Mouse (Mus musculus) CH12.LX (cell line): ENCODE data around the gene Dvl2. TPM values are rescaled to one million over a fixed set of nuclear protein-coding genes. Genes with fewer than 3 reads are reported as not detected.

ENCODE experiments used
- DNase-seq: peaks from one replicate; pipeline ENCODE4 v3.0.0-alpha.2; 2013; ENCODE audit errors: extremely low read depth
- H3K27ac ChIP-seq: 2 replicates; pipeline ENCODE4 v1.5.1; 2012; ENCODE audit warnings: low read depth, mild to moderate bottlenecking, control low read depth, moderate library complexity; ENCODE audit not compliant: insufficient read depth
- H3K27me3 ChIP-seq: replicated peaks from 2 replicates; pipeline ENCODE3; 2012; ENCODE audit warnings: inconsistent platforms
- H3K36me3 ChIP-seq, 2 experiments: replicated peaks in 1 of 2; 2 replicates each; pipeline versions ENCODE3 to v1.6.1; 2012; ENCODE audit warnings: inconsistent platforms in 1 of 2, low read length in 1 of 2, mild to moderate bottlenecking in 1 of 2, mixed read lengths in 1 of 2, moderate library complexity in 1 of 2; ENCODE audit not compliant: control insufficient read depth in 1 of 2, insufficient read depth in 1 of 2
- H3K4me1 ChIP-seq, 2 experiments: 2 replicates each; pipeline ENCODE4 v1.6.1; 2012; ENCODE audit warnings: inconsistent platforms in 1 of 2, moderate library complexity in 1 of 2; ENCODE audit not compliant: insufficient read depth in 2 of 2, control insufficient read depth in 1 of 2
- H3K4me2 ChIP-seq: 2 replicates; pipeline ENCODE4 v1.6.1; 2012; ENCODE audit warnings: low read depth, mild to moderate bottlenecking, control low read depth; ENCODE audit not compliant: poor library complexity, insufficient read depth, severe bottlenecking
- H3K4me3 ChIP-seq, 3 experiments: fragments of 150-350 bp in 1 of 3; sonication (generic) in 1 of 3; replicated peaks in 1 of 3; 2 replicates each; pipeline versions ENCODE3 to v1.5.1; 2011 to 2012; ENCODE audit warnings: low read depth in 2 of 3, low read length in 2 of 3, mild to moderate bottlenecking in 2 of 3, moderate library complexity in 2 of 3, control low read depth in 1 of 3, improper control_type of control experiment in 1 of 3, inconsistent platforms in 1 of 3, mixed read lengths in 1 of 3; ENCODE audit not compliant: poor library complexity in 1 of 3
- H3K79me2 ChIP-seq: replicated peaks from 2 replicates; pipeline ENCODE4 v1.6.1; 2012; ENCODE audit warnings: mild to moderate bottlenecking, moderate library complexity; ENCODE audit not compliant: control insufficient read depth, poor library complexity, insufficient read depth, severe bottlenecking; ENCODE audit errors: extremely low read depth
- H3K9ac ChIP-seq: 2 replicates; pipeline ENCODE4 v1.6.1; 2012; ENCODE audit warnings: low read depth, mild to moderate bottlenecking, control low read depth, moderate library complexity; ENCODE audit not compliant: insufficient read depth
- H3K9me3 ChIP-seq: replicated peaks from 2 replicates; pipeline ENCODE3; 2012; ENCODE audit warnings: low read length, inconsistent platforms, mixed read lengths
- BHLHE40 ChIP-seq: IDR thresholded peaks from 2 replicates; pipeline ENCODE4 v1.6.1; 2011; ENCODE audit warnings: mild to moderate bottlenecking, low read depth, low read length, improper control_type of control experiment
- CHD1 ChIP-seq: IDR thresholded peaks from 2 replicates; pipeline ENCODE4 v1.6.1; 2012; ENCODE audit warnings: low read depth, low read length, improper control_type of control experiment, inconsistent platforms
- CHD2 ChIP-seq: IDR thresholded peaks from 2 replicates; pipeline ENCODE4 v1.6.1; 2011; ENCODE audit warnings: low read length, improper control_type of control experiment
- CTCF ChIP-seq, 2 experiments: IDR thresholded peaks in 1 of 2; conservative IDR thresholded peaks in 1 of 2; 2 replicates each; pipeline ENCODE4 v1.5.1; 2011 to 2012; ENCODE audit warnings: low read depth in 2 of 2, low read length in 2 of 2, improper control_type of control experiment in 1 of 2, inconsistent platforms in 1 of 2, mild to moderate bottlenecking in 1 of 2, moderate library complexity in 1 of 2
- E2F4 ChIP-seq: IDR thresholded peaks from 2 replicates; pipeline ENCODE4 v1.6.1; 2011; ENCODE audit warnings: low read depth, low read length, improper control_type of control experiment; ENCODE audit not compliant: insufficient replicate concordance
- EP300 ChIP-seq: IDR thresholded peaks from 2 replicates; pipeline ENCODE4 v1.6.1; 2011; ENCODE audit warnings: low read length, improper control_type of control experiment
- HCFC1 ChIP-seq: IDR thresholded peaks from 2 replicates; pipeline ENCODE4 v1.6.1; 2012; ENCODE audit warnings: low read depth, mild to moderate bottlenecking, inconsistent platforms, low read length, improper control_type of control experiment
- JUN ChIP-seq: IDR thresholded peaks from 2 replicates; pipeline ENCODE4 v1.6.1; 2011; ENCODE audit warnings: low read depth, mild to moderate bottlenecking, low read length, improper control_type of control experiment, moderate library complexity; ENCODE audit not compliant: insufficient read depth
- MAZ ChIP-seq: IDR thresholded peaks from 2 replicates; pipeline ENCODE4 v1.6.1; 2012; ENCODE audit warnings: low read depth, mild to moderate bottlenecking, inconsistent platforms, low read length, improper control_type of control experiment, moderate library complexity
- MEF2A ChIP-seq: IDR thresholded peaks from 2 replicates; pipeline ENCODE4 v1.6.1; 2014; ENCODE audit warnings: low read depth, mild to moderate bottlenecking, inconsistent platforms, low read length, improper control_type of control experiment, borderline replicate concordance
- NELFE ChIP-seq: IDR thresholded peaks from 2 replicates; pipeline ENCODE4 v1.6.1; 2011; ENCODE audit warnings: low read depth, low read length, improper control_type of control experiment
- RAD21 ChIP-seq: IDR thresholded peaks from 2 replicates; pipeline ENCODE4 v1.6.1; 2011; ENCODE audit warnings: low read depth, mild to moderate bottlenecking, low read length, improper control_type of control experiment, moderate library complexity
- RCOR1 ChIP-seq: conservative IDR thresholded peaks from 2 replicates; pipeline ENCODE4 v1.6.1; 2012; ENCODE audit warnings: low read depth, mild to moderate bottlenecking, inconsistent platforms, low read length, improper control_type of control experiment
- SIN3A ChIP-seq: IDR thresholded peaks from 2 replicates; pipeline ENCODE4 v1.6.1; 2012; ENCODE audit warnings: low read length, improper control_type of control experiment, inconsistent platforms
- SMC3 ChIP-seq: IDR thresholded peaks from 2 replicates; pipeline ENCODE4 v1.6.1; 2011; ENCODE audit warnings: low read depth, low read length, improper control_type of control experiment
- UBTF ChIP-seq: IDR thresholded peaks from 2 replicates; pipeline ENCODE4 v1.6.1; 2012; ENCODE audit warnings: low read depth, mild to moderate bottlenecking, inconsistent platforms, low read length, improper control_type of control experiment, moderate library complexity
- ZC3H11A ChIP-seq: IDR thresholded peaks from 2 replicates; pipeline ENCODE4 v1.6.1; 2012; ENCODE audit warnings: low read depth, mild to moderate bottlenecking, inconsistent platforms, low read length, improper control_type of control experiment
- ZMIZ1 ChIP-seq: IDR thresholded peaks from 2 replicates; pipeline ENCODE4 v1.6.1; 2012; ENCODE audit warnings: low read depth, mild to moderate bottlenecking, inconsistent platforms, low read length, improper control_type of control experiment
- ZNF384 ChIP-seq: IDR thresholded peaks from 2 replicates; pipeline ENCODE4 v1.6.1; 2012; ENCODE audit warnings: low read depth, low read length, improper control_type of control experiment, inconsistent platforms
- dilution Hi-C: fragments of 300-500 bp; cut with MboI; formaldehyde crosslinking; loops from 2 replicates; pipeline ENCODE4 v1.14.3; 2020; ENCODE audit warnings: low sequenced_read_pairs; ENCODE audit not compliant: extremely low pct_unique_long_range_greater_than_20kb, extremely low pct_ligation_motif_present
- in situ Hi-C: fragments of 300-500 bp; cut with MboI; formaldehyde crosslinking; loops from 3 replicates; pipeline ENCODE4 v1.14.3; 2019; ENCODE audit warnings: low sequenced_read_pairs, low pct_ligation_motif_present, low pct_unique_long_range_greater_than_20kb, mixed read lengths
- polyA plus RNA-seq: library from polyadenylated mRNA; unstranded; fragments of >175 nt; gene quantifications from 2 replicates; pipeline ENCODE4 v1.2.1, GENCODE M21; 2012; ENCODE audit warnings: low read depth; ENCODE audit not compliant: insufficient read length
- total RNA-seq, 2 experiments: library from RNA; depleted of rRNA; stranded (reverse); fragments of 300-350 nt in 1 of 2; fragments of >200 nt in 1 of 2; gene quantifications; 2 replicates each; pipeline ENCODE4 v1.2.3; 2012 to 2014

Dvl2 gene
- total and polyA plus RNA-seq, 3 experiments, result 15.1 to 30.6 (median 27.1) TPM

- no peak overlapping the region for H3K27ac ChIP-seq
Observed at GRCm38 (mm10) chr11:70002471-70002870, 2.1 kb downstream of the Dvl2 start.

DNA sequence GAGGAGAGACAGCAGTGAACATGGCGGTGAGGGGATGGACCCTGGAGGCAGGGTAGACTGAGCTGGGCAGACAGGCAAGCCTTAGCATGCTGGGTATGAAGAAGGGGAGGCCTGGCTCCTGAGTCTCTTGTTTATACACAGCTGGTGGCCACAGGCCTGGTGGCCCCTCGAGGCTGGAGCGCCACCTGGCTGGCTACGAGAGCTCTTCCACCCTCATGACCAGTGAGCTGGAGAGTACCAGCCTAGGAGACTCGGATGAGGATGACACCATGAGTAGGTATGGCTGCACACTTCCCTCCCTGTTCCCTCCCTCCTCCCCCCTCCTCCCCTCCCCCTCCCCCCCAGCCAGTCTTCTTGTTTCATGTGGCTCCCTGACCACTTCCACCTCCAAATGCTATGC, 5.1 kb downstream of the Dvl2 start:
- H3K4me1 ChIP-seq, result peaks cover 5 to 34% of the 10 kb centered on the region in 2 experiments
- in situ Hi-C loops (loop anchor here (25.0 kb wide), 1 partner anchor 918 kb away; the partner anchor contains the start of genes Per1 and Vamp2), dilution Hi-C loops (no loop called here)
- TF ChIP-seq JUN (no peak), UBTF (no peak), SMC3 (peak; percentile 88), RAD21 (peak; percentile 76), HCFC1 (no peak), CTCF (conservative IDR thresholded peaks at IDR 0.05 in 1 of 2, IDR thresholded peaks at IDR 0.05 in 1 of 2; ENCODE audit: low read depth in 2 of 2, low read length in 2 of 2) (peak in 1 of 2 experiments; percentile 87; a peak in 2 of 4 replicates), MEF2A (no peak), CHD1 (no peak), ZNF384 (no peak), ZC3H11A (peak; percentile 19), BHLHE40 (no peak)
- no peak overlapping the region for H3K27ac ChIP-seq
- H3K9me3 ChIP-seq, result no peaks in the 10 kb centered on the region
- H3K27me3 ChIP-seq, result no peaks in the 10 kb centered on the region
- DNase-seq, result peak; percentile 64
- peaks cover 54 to 87% of the 10 kb centered on the region in 2 experiments for H3K36me3 ChIP-seq
- H3K4me2 ChIP-seq, result no peak overlapping the region
- no peak overlapping the region for H3K9ac ChIP-seq
- H3K79me2 ChIP-seq, result peaks cover 26% of the 10 kb centered on the region
- no peak overlapping the region for H3K4me3 ChIP-seq

More at GRCm38 (mm10) chr11:70002471-70002870, 2.1 kb downstream of the Dvl2 start:
- Histone ChIP-seq H3K9me3 (no peaks in the 10 kb centered on the region), H3K4me2 (no peak overlapping the region; the same call in 1 of the 2 replicates), H3K36me3 (peaks cover 52 to 83% of the 10 kb centered on the region in 2 experiments), H3K9ac (no peak overlapping the region), H3K79me2 (peaks cover 37% of the 10 kb centered on the region), H3K4me3 (no peak overlapping the region), H3K27me3 (no peaks in the 10 kb centered on the region), H3K4me1 (peaks cover 12 to 61% of the 10 kb centered on the region in 2 experiments)
- in situ Hi-C loops (loop anchor here (25.0 kb wide), 1 partner anchor 915 kb away; the partner anchor contains the start of genes Per1 and Vamp2), dilution Hi-C loops (no loop called here)
- no peak for DNase-seq
- TF ChIP-seq ZMIZ1 (no peak), MAZ (no peak), SIN3A (no peak), JUN (no peak), CHD2 (no peak), EP300 (no peak), CHD1 (no peak), RCOR1 (no peak), SMC3 (no peak), NELFE (no peak), ZNF384 (no peak), E2F4 (no peak), BHLHE40 (no peak)
